Mouse (Mus musculus) stomach, postnatal 0 days (tissue): ENCODE measurements around the gene Golph3. TPM values are rescaled to one million over a fixed set of nuclear protein-coding genes. Genes with fewer than 3 reads are reported as not detected.

Experiments
- ATAC-seq: fragments of 200-750 bp; cut with Nextera tagmentation; 2 replicates; pipeline ENCODE4 v1.8.0; 2017; ENCODE audit not compliant: low FRiP score, low TSS enrichment
- DNase-seq: peaks from one replicate; pipeline ENCODE4 v3.0.0-alpha.2; 2016; ENCODE audit warnings: low spot score
- H3K27ac ChIP-seq: fragments of 300-500 bp; sonication (generic); replicated peaks from 2 replicates; pipeline ENCODE4 v1.5.1; 2014; ENCODE audit warnings: mild to moderate bottlenecking, control low read depth
- H3K27me3 ChIP-seq: fragments of 300-500 bp; sonication (generic); 2 replicates; pipeline ENCODE4 v1.6.1; 2014; ENCODE audit warnings: low read length; ENCODE audit not compliant: control insufficient read depth, insufficient read depth
- H3K36me3 ChIP-seq: fragments of 300-500 bp; sonication (generic); 2 replicates; pipeline ENCODE4 v1.6.1; 2014; ENCODE audit warnings: low read length, mixed read lengths; ENCODE audit not compliant: control insufficient read depth, insufficient read depth
- H3K4me1 ChIP-seq: fragments of 300-500 bp; sonication (generic); replicated peaks from 2 replicates; pipeline ENCODE4 v1.6.1; 2014; ENCODE audit warnings: antibody characterized with exemption; ENCODE audit not compliant: control insufficient read depth, insufficient read depth
- H3K4me2 ChIP-seq: fragments of 300-500 bp; sonication (generic); replicated peaks from 2 replicates; pipeline ENCODE4 v1.6.1; 2014; ENCODE audit warnings: low read depth, mild to moderate bottlenecking, control low read depth, moderate library complexity
- H3K4me3 ChIP-seq: fragments of 300-500 bp; sonication (generic); 2 replicates; pipeline ENCODE4 v1.5.1; 2014; ENCODE audit warnings: low read depth, low read length, control low read depth
- H3K9ac ChIP-seq: fragments of 300-500 bp; sonication (generic); 2 replicates; pipeline ENCODE4 v1.6.1; 2014; ENCODE audit warnings: mild to moderate bottlenecking, low read length, control low read depth, mixed read lengths
- H3K9me3 ChIP-seq: fragments of 300-500 bp; sonication (generic); 2 replicates; pipeline ENCODE4 v1.6.1; 2016; ENCODE audit warnings: low read length; ENCODE audit not compliant: control insufficient read depth
- CTCF ChIP-seq: IDR thresholded peaks from 2 replicates; pipeline ENCODE4 v1.5.1; 2016; ENCODE audit warnings: antibody characterized with exemption, low read depth, mild to moderate bottlenecking, moderate library complexity
- EP300 ChIP-seq: optimal IDR thresholded peaks from 2 replicates; pipeline ENCODE3; 2016; ENCODE audit warnings: antibody characterized with exemption
- WGBS: fragments of 180-500 bp; shearing (Covaris S2); extraction: QIAGEN DNeasy Blood & Tissue Kit; methylation state at CpG from one replicate; pipeline ENCODE4 v1.1.7; 2014; 5-methylcytosine and 5-hydroxymethylcytosine counted together
- polyA plus RNA-seq: library from polyadenylated mRNA; unstranded; fragments of >200 nt; fragmentation: Nextera tagmentation; extraction: Ambion mirVana; gene quantifications from 2 replicates; pipeline ENCODE4 v1.2.1, GENCODE M21; 2015

The Golph3 gene
- polyA plus RNA-seq, 1 experiment from 2014 or later, result 70.7 TPM

- DNase-seq (no peak), ATAC-seq (no peak)
- TF ChIP-seq EP300 (no peak), CTCF (no peak)
- WGBS, result 78% methylated on average over 6 of the region's 6 CpGs
- H3K9ac ChIP-seq, result no peak overlapping the region
- no peaks in the 10 kb centered on the region for H3K27me3 ChIP-seq
- no peak overlapping the region for H3K4me3 ChIP-seq
- no peak overlapping the region for H3K4me2 ChIP-seq
- H3K4me1 ChIP-seq, result peaks cover 5% of the 10 kb centered on the region
- H3K36me3 ChIP-seq, result no peaks in the 10 kb centered on the region
- H3K9me3 ChIP-seq, result no peaks in the 10 kb centered on the region
- no peak overlapping the region for H3K27ac ChIP-seq
These were observed 52.7 kb downstream of the Golph3 start for GRCm38 (mm10) chr15:12373918-12374317.

- Histone ChIP-seq H3K4me1 (peaks cover 5% of the 10 kb centered on the region), H3K9ac (peak overlapping the region; percentile 38; the same call in 1 of the 2 replicates), H3K4me3 (peak overlapping the region; percentile 21; the same call in 1 of the 2 replicates), H3K9me3 (no peaks in the 10 kb centered on the region), H3K36me3 (no peaks in the 10 kb centered on the region), H3K27me3 (no peaks in the 10 kb centered on the region), H3K27ac (peak overlapping the region; percentile 81), H3K4me2 (peak overlapping the region; percentile 49)
- ATAC-seq, result no peak
- TF ChIP-seq EP300 (no peak), CTCF (no peak)
- WGBS, result 71% methylated on average over 18 of the region's 18 CpGs
- DNase-seq, result no peak
These were observed 53.7 kb downstream of the Golph3 start for GRCm38 (mm10) chr15:12374916-12375315.

GRCm38 (mm10) chr15:12375641-12376311 lies 54.5 kb downstream of the Golph3 start:
- H3K36me3 ChIP-seq, result no peaks in the 10 kb centered on the region
- H3K9ac ChIP-seq, result peak overlapping the region; percentile 56
- WGBS, result 10% methylated on average over 19 of the region's 19 CpGs

GRCm38 (mm10) chr15:12376491-12377069 lies 55.3 kb downstream of the Golph3 start:
- TF ChIP-seq CTCF (no peak), EP300 (no peak)
- Histone ChIP-seq H3K4me3 (no peak overlapping the region), H3K9ac (no peak overlapping the region; the same call in 1 of the 2 replicates), H3K36me3 (no peaks in the 10 kb centered on the region), H3K4me2 (no peak overlapping the region), H3K27me3 (no peaks in the 10 kb centered on the region), H3K4me1 (peaks cover 5% of the 10 kb centered on the region), H3K27ac (peak overlapping the region; percentile 75), H3K9me3 (no peaks in the 10 kb centered on the region)
- no peak for ATAC-seq
- no peak for DNase-seq
- 46% methylated on average over 13 of the region's 13 CpGs for WGBS

More at GRCm38 (mm10) chr15:12375641-12376311, 54.5 kb downstream of the Golph3 start:
- Histone ChIP-seq H3K4me1 (peaks cover 5% of the 10 kb centered on the region), H3K27me3 (no peaks in the 10 kb centered on the region), H3K9me3 (no peaks in the 10 kb centered on the region), H3K4me3 (peak overlapping the region; percentile 21), H3K27ac (peak overlapping the region; percentile 75), H3K4me2 (peak overlapping the region; percentile 49)
- no peak for TF ChIP-seq EP300
- peak; percentile 89 for TF ChIP-seq CTCF
- peak; percentile 90 for DNase-seq
- peak; percentile 80 for ATAC-seq

- peak; percentile 16 for ATAC-seq
- no peak overlapping the region for H3K9ac ChIP-seq
- H3K4me2 ChIP-seq, result no peak overlapping the region
- peaks cover 5% of the 10 kb centered on the region for H3K4me1 ChIP-seq
- no peak for TF ChIP-seq CTCF
- peak; percentile 86 for TF ChIP-seq EP300
- H3K9me3 ChIP-seq, result no peaks in the 10 kb centered on the region
- no peak for DNase-seq
- H3K4me3 ChIP-seq, result no peak overlapping the region
- no peaks in the 10 kb centered on the region for H3K27me3 ChIP-seq
- 65% methylated on average over 10 of the region's 10 CpGs for WGBS
- peak overlapping the region; percentile 53; the same call in 1 of the 2 replicates for H3K27ac ChIP-seq
- no peaks in the 10 kb centered on the region for H3K36me3 ChIP-seq
These were observed 56.5 kb downstream of the Golph3 start for GRCm38 (mm10) chr15:12377800-12378199.

GRCm38 (mm10) chr15:12380057-12380456 lies 58.8 kb downstream of the Golph3 start:
- no peak for TF ChIP-seq CTCF
- no peak for TF ChIP-seq EP300
- no peak overlapping the region for H3K9ac ChIP-seq
- H3K4me2 ChIP-seq, result no peak overlapping the region
- DNase-seq (no peak), ATAC-seq (no peak)
- 91% methylated on average over 3 of the region's 3 CpGs for WGBS
- peaks cover 5% of the 10 kb centered on the region for H3K4me1 ChIP-seq
- no peak overlapping the region for H3K4me3 ChIP-seq
- no peaks in the 10 kb centered on the region for H3K36me3 ChIP-seq
- H3K27ac ChIP-seq, result no peak overlapping the region
- no peaks in the 10 kb centered on the region for H3K27me3 ChIP-seq
- H3K9me3 ChIP-seq, result no peaks in the 10 kb centered on the region
